ENCODE assay signal across 7 mouse cellular contexts in the genomic region with DNA sequence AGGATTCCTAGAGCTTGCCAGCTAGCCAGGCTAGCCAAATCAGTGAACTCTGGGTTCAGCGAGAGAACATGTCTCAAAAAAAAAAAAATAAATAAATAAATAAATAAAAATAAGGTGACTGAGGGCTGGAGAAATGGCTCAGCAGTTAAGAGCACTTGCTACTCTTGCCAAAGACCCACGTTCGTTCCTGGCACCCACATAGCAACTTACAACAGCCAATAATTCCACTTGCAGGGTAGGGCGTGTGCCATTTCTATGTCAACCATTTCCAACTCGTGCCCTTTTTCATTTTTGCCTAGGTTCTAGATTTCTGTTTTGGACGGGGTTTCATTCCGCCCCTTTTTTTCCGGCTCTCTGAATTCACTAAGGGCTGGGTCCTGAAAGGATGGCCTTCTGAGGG. TPM values are rescaled to one million over a fixed set of nuclear protein-coding genes. Genes with fewer than 3 reads are reported as not detected.
DNase-seq lines count a peak whose midpoint lies in the region; ATAC-seq and TF ChIP-seq lines count a peak whose summit lies in the region.

No protein-coding gene starts in this region.

- H3K27ac ChIP-seq in lung, postnatal 0 days (ENCODE audit: low read length), result no peak overlapping the region
- H3K27ac ChIP-seq in embryonic fibroblast, embryonic 13.5 days (ENCODE audit: insufficient read depth, low read length), result no peak overlapping the region
- no peak overlapping the region for H3K27ac ChIP-seq in limb, embryonic 11.5 days (replicated peaks; ENCODE audit: low read depth, low read length)
- no peak overlapping the region for H3K27ac ChIP-seq in stomach, embryonic 14.5 days (ENCODE audit: low read length)

- no peak for TF ChIP-seq EP300 in lung, postnatal 0 days (IDR thresholded peaks at IDR 0.05)

- no peak overlapping the region for H3K9ac ChIP-seq in lung, postnatal 0 days (replicated peaks; ENCODE audit: low read depth)
- no peak overlapping the region for H3K9ac ChIP-seq in limb, embryonic 11.5 days (ENCODE audit: low read length)
- H3K9ac ChIP-seq in stomach, embryonic 14.5 days (replicated peaks; ENCODE audit: low read depth, low read length), result 0 out of 2 replicates have a peak overlapping the region, but pooled peaks have one; percentile 7

- no peaks in the 10 kb centered on the region for H3K9me3 ChIP-seq in lung, postnatal 0 days (ENCODE audit: low read length)
- no peaks in the 10 kb centered on the region for H3K9me3 ChIP-seq in limb, embryonic 11.5 days (ENCODE audit: control insufficient read depth, low read length)
- H3K9me3 ChIP-seq in stomach, embryonic 14.5 days (ENCODE audit: control insufficient read depth, low read depth, low read length), result no peaks in the 10 kb centered on the region

- no peak for TF ChIP-seq POLR2A in embryonic fibroblast, embryonic 13.5 days (IDR thresholded peaks at IDR 0.05; ENCODE audit: low read depth, low read length)

- TF ChIP-seq CTCF in lung, postnatal 0 days (IDR thresholded peaks at IDR 0.05), result no peak
- no peak for TF ChIP-seq CTCF in embryonic fibroblast, embryonic 13.5 days (IDR thresholded peaks at IDR 0.05; ENCODE audit: borderline replicate concordance, insufficient read depth, low read length)

- WGBS in lung, postnatal 0 days, result 29% methylated on average over 8 of the region's 8 CpGs
- 38% methylated on average over 8 of the region's 8 CpGs for WGBS in limb, embryonic 11.5 days
- WGBS in stomach, embryonic 14.5 days, result 34% methylated on average over 8 of the region's 8 CpGs

- peak overlapping the region; percentile 69 for H3K4me3 ChIP-seq in lung, postnatal 0 days (ENCODE audit: low read depth, low read length)
- peak overlapping the region; percentile 86 for H3K4me3 ChIP-seq in embryonic fibroblast, embryonic 13.5 days (ENCODE audit: insufficient read depth, low read length)
- peak overlapping the region; percentile 53 for H3K4me3 ChIP-seq in limb, embryonic 11.5 days (ENCODE audit: low read depth, low read length)
- H3K4me3 ChIP-seq in stomach, embryonic 14.5 days (ENCODE audit: low read depth, low read length), result peak overlapping the region; percentile 76

- H3K36me3 ChIP-seq in lung, postnatal 0 days (ENCODE audit: insufficient read depth, low read length), result no peaks in the 10 kb centered on the region
- no peaks in the 10 kb centered on the region for H3K36me3 ChIP-seq in limb, embryonic 11.5 days (ENCODE audit: control insufficient read depth, insufficient read depth, low read length)
- peaks cover 4% of the 10 kb centered on the region; the same call in 1 of the 2 replicates for H3K36me3 ChIP-seq in stomach, embryonic 14.5 days (ENCODE audit: control insufficient read depth, insufficient read depth, low read length)

- no peaks in the 10 kb centered on the region for H3K27me3 ChIP-seq in lung, postnatal 0 days (replicated peaks; ENCODE audit: insufficient read depth, low read length)
- no peaks in the 10 kb centered on the region for H3K27me3 ChIP-seq in limb, embryonic 11.5 days (ENCODE audit: control insufficient read depth, insufficient read depth, low read length)
- H3K27me3 ChIP-seq in stomach, embryonic 14.5 days (ENCODE audit: control insufficient read depth, insufficient read depth, low read length), result no peaks in the 10 kb centered on the region

- H3K4me2 ChIP-seq in lung, postnatal 0 days (replicated peaks; ENCODE audit: low read depth, low read length), result peak overlapping the region; percentile 59
- peak overlapping the region; percentile 69 for H3K4me2 ChIP-seq in limb, embryonic 11.5 days (ENCODE audit: low read depth, severe bottlenecking)
- H3K4me2 ChIP-seq in stomach, embryonic 14.5 days (replicated peaks; ENCODE audit: low read depth, low read length), result peak overlapping the region; percentile 74

- H3K4me1 ChIP-seq in lung, postnatal 0 days (ENCODE audit: insufficient read depth, low read depth, low read length), result no peaks in the 10 kb centered on the region
- H3K4me1 ChIP-seq in embryonic fibroblast, embryonic 13.5 days (ENCODE audit: control insufficient read depth, insufficient read depth, low read length), result peaks cover 2% of the 10 kb centered on the region; the same call in 1 of the 2 replicates
- H3K4me1 ChIP-seq in limb, embryonic 11.5 days (ENCODE audit: control insufficient read depth, insufficient read depth, low read length), result no peaks in the 10 kb centered on the region
- H3K4me1 ChIP-seq in stomach, embryonic 14.5 days (ENCODE audit: control insufficient read depth, insufficient read depth, low read length), result 0 out of 2 replicates have a peak, but pooled peaks cover 3% of the 10 kb centered on the region

- intact Hi-C loops in left cerebral cortex, postnatal 14 days (cut with DNase I), result loop anchor here (2.0 kb wide), 1 partner anchor 35 kb away; the partner anchor contains the start of gene Atmin

- no peak for ATAC-seq in lung, postnatal 0 days
- no peak for ATAC-seq in limb, embryonic 11.5 days (ENCODE audit: insufficient number of reproducible peaks, low FRiP score, low TSS enrichment, low read depth)
- no peak for ATAC-seq in stomach, embryonic 14.5 days (ENCODE audit: insufficient number of reproducible peaks, insufficient read depth, low FRiP score, low read depth)

- peak; percentile 14 for DNase-seq in lung, postnatal 0 days (ENCODE audit: low spot score)
- no peak for DNase-seq in lung, adult 18-20 months
- DNase-seq in limb, embryonic 11.5 days (ENCODE audit: low spot score), result no peak
- no peak for DNase-seq in gastrocnemius, postnatal 10 days
- no peak for DNase-seq in left cerebral cortex, postnatal 14 days (ENCODE audit: low spot score in 2 of 2)

RNA-seq across cellular contexts. Expression of gene 1700030J22Rik, which starts 0.7 kb away (rescaled TPM):
- polyA plus RNA-seq in lung, postnatal 0 days (2015; fragmentation: Nextera tagmentation; extraction: Ambion mirVana), result 2.6 TPM in 2 replicates
- 0.61 and 0.97 TPM in 2 replicates for polyA plus RNA-seq in embryonic fibroblast, embryonic 13.5 days (2011; ENCODE audit: insufficient read length, low read depth, missing spikeins)
- 2.1 TPM in 2 replicates for polyA plus RNA-seq in limb, embryonic 11.5 days (2014; fragmentation: Nextera tagmentation; extraction: Ambion mirVana)
- polyA plus RNA-seq in stomach, embryonic 14.5 days (2014; fragmentation: Nextera tagmentation; extraction: Ambion mirVana), result 1.5 and 2.0 TPM in 2 replicates
- under 1 TPM; 0.14 to 0.23 TPM for total RNA-seq in gastrocnemius, postnatal 10 days (2021)
- 10 to 100 TPM; 13.8 to 14.7 TPM for total RNA-seq in left cerebral cortex, postnatal 14 days (2021)

RNA-seq across cellular contexts. Expression of gene Gcsh, which starts 15.3 kb away (rescaled TPM):
- polyA plus RNA-seq in lung, postnatal 0 days (2015; fragmentation: Nextera tagmentation; extraction: Ambion mirVana), result 40.1 and 47.2 TPM in 2 replicates
- polyA plus RNA-seq in embryonic fibroblast, embryonic 13.5 days (2011; ENCODE audit: insufficient read length, low read depth, missing spikeins), result 67.7 and 74.7 TPM in 2 replicates
- 165 and 172 TPM in 2 replicates for polyA plus RNA-seq in limb, embryonic 11.5 days (2014; fragmentation: Nextera tagmentation; extraction: Ambion mirVana)
- 143 and 152 TPM in 2 replicates for polyA plus RNA-seq in stomach, embryonic 14.5 days (2014; fragmentation: Nextera tagmentation; extraction: Ambion mirVana)
- total RNA-seq in gastrocnemius, postnatal 10 days (2021), result 10 to 100 TPM; 44.7 to 52.5 TPM
- total RNA-seq in left cerebral cortex, postnatal 14 days (2021), result 10 to 100 TPM; 37.6 to 41.1 TPM

RNA-seq across cellular contexts. Expression of gene Atmin, which starts 34.9 kb away (rescaled TPM):
- 8.7 and 9.7 TPM in 2 replicates for polyA plus RNA-seq in lung, postnatal 0 days (2015; fragmentation: Nextera tagmentation; extraction: Ambion mirVana)
- 11.0 TPM in 2 replicates for polyA plus RNA-seq in embryonic fibroblast, embryonic 13.5 days (2011; ENCODE audit: insufficient read length, low read depth, missing spikeins)
- 13.4 and 14.8 TPM in 2 replicates for polyA plus RNA-seq in limb, embryonic 11.5 days (2014; fragmentation: Nextera tagmentation; extraction: Ambion mirVana)
- polyA plus RNA-seq in stomach, embryonic 14.5 days (2014; fragmentation: Nextera tagmentation; extraction: Ambion mirVana), result 10.9 and 12.2 TPM in 2 replicates
- 10 to 100 TPM; 12.0 to 14.5 TPM for total RNA-seq in gastrocnemius, postnatal 10 days (2021)
- 10 to 100 TPM; 41.1 to 46.4 TPM for total RNA-seq in left cerebral cortex, postnatal 14 days (2021)

RNA-seq across cellular contexts. Expression of gene Cenpn, which starts 56.5 kb away (rescaled TPM):
- polyA plus RNA-seq in lung, postnatal 0 days (2015; fragmentation: Nextera tagmentation; extraction: Ambion mirVana), result 2.7 and 3.7 TPM in 2 replicates
- polyA plus RNA-seq in embryonic fibroblast, embryonic 13.5 days (2011; ENCODE audit: insufficient read length, low read depth, missing spikeins), result 17.4 and 22.7 TPM in 2 replicates
- 53.8 and 60.0 TPM in 2 replicates for polyA plus RNA-seq in limb, embryonic 11.5 days (2014; fragmentation: Nextera tagmentation; extraction: Ambion mirVana)
- polyA plus RNA-seq in stomach, embryonic 14.5 days (2014; fragmentation: Nextera tagmentation; extraction: Ambion mirVana), result 42.1 and 43.6 TPM in 2 replicates
- total RNA-seq in gastrocnemius, postnatal 10 days (2021), result 1 to 10 TPM; 3.1 to 5.2 TPM
- 1 to 10 TPM; 1.6 to 2.7 TPM for total RNA-seq in left cerebral cortex, postnatal 14 days (2021)

RNA-seq across cellular contexts. Expression of gene Cmc2, which starts 56.8 kb away (rescaled TPM):
- polyA plus RNA-seq in lung, postnatal 0 days (2015; fragmentation: Nextera tagmentation; extraction: Ambion mirVana), result 28.6 and 36.6 TPM in 2 replicates
- polyA plus RNA-seq in embryonic fibroblast, embryonic 13.5 days (2011; ENCODE audit: insufficient read length, low read depth, missing spikeins), result 14.4 and 23.8 TPM in 2 replicates
- polyA plus RNA-seq in limb, embryonic 11.5 days (2014; fragmentation: Nextera tagmentation; extraction: Ambion mirVana), result 74.2 and 82.7 TPM in 2 replicates
- 73.4 and 86.0 TPM in 2 replicates for polyA plus RNA-seq in stomach, embryonic 14.5 days (2014; fragmentation: Nextera tagmentation; extraction: Ambion mirVana)
- total RNA-seq in gastrocnemius, postnatal 10 days (2021), result 10 to 100 TPM; 22.2 to 24.1 TPM
- total RNA-seq in left cerebral cortex, postnatal 14 days (2021), result 10 to 100 TPM; 12.9 to 14.8 TPM
